ENCODE assay signal across 24 mouse cellular contexts in genomic region chr6:94560896-94561295, GRCm38 (mm10).
"Had no signal": no experiment of that assay in that cellular context is flagged by ENCODE, and none has a peak within 500 bp of the region (broad histone marks: within the 10 kb centered on the region; RNA-seq: fewer than 3 reads in every experiment).

No protein-coding gene starts in this region.

- H3K9me3 ChIP-seq: hindbrain, embryonic 10.5 days; hindbrain, embryonic 12.5 days; intestine, embryonic 15.5 days; limb, embryonic 13.5 days; limb, embryonic 15.5 days; liver, embryonic 12.5 days had no signal

- H3K27ac ChIP-seq: gastrocnemius, adult 2 months; heart, adult 2 months; hindbrain, embryonic 10.5 days; hindbrain, embryonic 12.5 days; hindbrain, embryonic 14.5 days; intestine, embryonic 15.5 days; layer of hippocampus, adult 2 months; limb, embryonic 13.5 days; limb, embryonic 15.5 days; liver, embryonic 12.5 days; liver, embryonic 14.5 days had no signal

- H3K4me1 ChIP-seq: hindbrain, embryonic 12.5 days; intestine, embryonic 15.5 days; limb, embryonic 15.5 days; liver, embryonic 12.5 days had no signal

- DNase-seq: gastrocnemius, adult 2 months; gastrocnemius, postnatal 10 days; gastrocnemius, postnatal 25 days; heart, adult 2 months; heart, postnatal 10 days; heart, postnatal 36 days; kidney, adult 18-20 months; kidney, adult 8-10 months; kidney, postnatal 25 days; kidney, postnatal 4 days; left cerebral cortex, postnatal 4 days had no signal

- ATAC-seq: hindbrain, embryonic 16.5 days; inflammation-experienced regulatory T-cells, adult 6 months; intestine, embryonic 15.5 days; intestine, postnatal 0 days; liver, embryonic 12.5 days had no signal

- H3K4me2 ChIP-seq: heart, embryonic 11.5 days; hindbrain, embryonic 12.5 days; hindbrain, embryonic 14.5 days; intestine, embryonic 15.5 days; limb, embryonic 13.5 days; limb, embryonic 15.5 days; liver, embryonic 12.5 days had no signal

- H3K9ac ChIP-seq: hindbrain, embryonic 12.5 days; hindbrain, embryonic 14.5 days; intestine, embryonic 15.5 days; limb, embryonic 13.5 days; limb, embryonic 15.5 days; liver, embryonic 12.5 days; liver, embryonic 14.5 days had no signal

- H3K36me3 ChIP-seq: hindbrain, embryonic 10.5 days; hindbrain, embryonic 12.5 days; intestine, embryonic 15.5 days; limb, embryonic 13.5 days; limb, embryonic 15.5 days had no signal

- H3K4me3 ChIP-seq: gastrocnemius, adult 2 months; heart, adult 2 months; hindbrain, embryonic 10.5 days; hindbrain, embryonic 12.5 days; intestine, embryonic 15.5 days; layer of hippocampus, adult 2 months; limb, embryonic 13.5 days; limb, embryonic 15.5 days; liver, embryonic 12.5 days had no signal

- H3K27me3 ChIP-seq: hindbrain, embryonic 12.5 days; intestine, embryonic 15.5 days; limb, embryonic 13.5 days; limb, embryonic 15.5 days; liver, embryonic 12.5 days had no signal
